Mouse (Mus musculus) G1E (cell line): Measurements from ENCODE around the gene Helz.

Source experiments
- CTCF ChIP-seq: IDR thresholded peaks from 2 replicates; pipeline ENCODE4 v1.5.1; 2012; ENCODE audit warnings: low read depth, low read length, inconsistent platforms, mixed read lengths
- GATA1 ChIP-seq: IDR thresholded peaks from 2 replicates; pipeline ENCODE4 v1.6.1; 2012; ENCODE audit warnings: borderline replicate concordance, low read length, inconsistent platforms, mixed read lengths
- GATA2 ChIP-seq: IDR thresholded peaks from 2 replicates; pipeline ENCODE4 v1.6.1; 2012; ENCODE audit warnings: low read depth, low read length, inconsistent platforms, borderline replicate concordance
- POLR2AphosphoS5 ChIP-seq: IDR thresholded peaks from 2 replicates; pipeline ENCODE4 v1.6.1; 2012; ENCODE audit warnings: low read depth, low read length, inconsistent platforms; ENCODE audit not compliant: insufficient replicate concordance
- TAL1 ChIP-seq: conservative IDR thresholded peaks from 2 replicates; pipeline ENCODE4 v1.6.1; 2012; ENCODE audit warnings: low read depth, low read length, inconsistent platforms, mixed read lengths

DNA sequence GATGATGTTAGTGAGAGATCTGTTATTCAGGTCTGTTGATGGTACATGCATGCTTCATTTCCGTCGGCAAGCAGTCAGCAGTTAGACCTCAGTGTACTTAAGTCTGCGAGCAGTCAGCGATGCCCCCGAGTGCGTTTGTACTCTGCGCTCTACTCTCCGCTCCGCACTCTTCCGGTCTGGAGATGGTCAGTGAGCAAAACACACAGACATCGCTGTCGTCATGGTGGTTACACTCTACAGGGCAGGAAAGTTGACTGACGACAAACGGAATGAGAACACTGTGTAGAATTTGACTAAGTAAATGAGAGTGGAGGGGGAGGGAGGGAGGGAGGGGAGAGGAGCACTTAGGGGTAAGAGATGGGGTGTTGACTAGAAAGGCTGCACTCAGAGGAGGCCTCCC lies 101.7 kb downstream of the Helz start:
- TF ChIP-seq CTCF (no peak), POLR2AphosphoS5 (no peak), GATA1 (no peak), TAL1 (no peak), GATA2 (no peak)
